Mouse (Mus musculus): ENCODE data around the gene Galr3.

DNA sequence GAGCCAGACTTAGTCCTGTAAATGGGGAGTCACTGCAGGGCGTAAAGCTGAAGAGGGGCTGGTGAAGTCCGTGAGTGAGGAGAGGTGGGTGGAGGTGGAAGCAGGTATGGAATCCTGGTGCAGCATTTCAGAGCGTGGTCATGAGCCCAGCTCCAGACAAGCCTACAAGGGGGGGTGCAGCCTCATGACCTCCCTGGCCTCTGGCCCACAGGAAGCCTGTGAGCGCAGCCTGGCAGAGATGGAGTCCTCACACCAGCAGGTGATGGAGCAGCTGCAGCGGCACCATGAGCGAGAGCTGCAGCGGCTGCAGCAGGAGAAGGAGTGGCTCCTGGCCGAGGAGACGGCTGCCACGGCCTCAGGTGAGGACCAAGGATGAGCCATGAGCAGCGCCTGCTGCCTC lies 42.1 kb upstream of the Galr3 start:
- TF ChIP-seq EP300 (IDR thresholded peaks at IDR 0.05; ENCODE audit: insufficient read depth, low read depth, low read length) (no peak), CTCF (IDR thresholded peaks at IDR 0.05) (no peak), POLR2A (IDR thresholded peaks at IDR 0.05; ENCODE audit: insufficient read depth, low read depth, low read length) (no peak)

Measured in heart, adult 2 months (tissue).